Mouse (Mus musculus) macrophage (primary cell): ENCODE results near the gene Cxcr5. TPM values are rescaled to one million over a fixed set of nuclear protein-coding genes. Genes with fewer than 3 reads are reported as not detected.

ENCODE experiments used
- H3K27ac ChIP-seq: fragments of 350-480 bp; formaldehyde crosslinking; 2 replicates; pipeline ENCODE4 v1.9.0; 2021
- H3K36me3 ChIP-seq: fragments of 350-480 bp; formaldehyde crosslinking; 2 replicates; pipeline ENCODE4 v1.9.0; 2021; ENCODE audit errors: inconsistent target
- H3K4me3 ChIP-seq: fragments of 350-480 bp; formaldehyde crosslinking; 2 replicates; pipeline ENCODE4 v1.9.0; 2021; ENCODE audit errors: inconsistent target
- H3K79me2 ChIP-seq: fragments of 350-480 bp; formaldehyde crosslinking; 2 replicates; pipeline ENCODE4 v1.9.0; 2021; ENCODE audit errors: inconsistent target
- WGBS: methylation state at CpG from one replicate; pipeline ENCODE4 v1.1.7; 2026; ENCODE audit warnings: inconsistent platforms; ENCODE audit not compliant: missing documents; 5-methylcytosine and 5-hydroxymethylcytosine counted together
- polyA plus RNA-seq: library from polyadenylated mRNA; stranded (reverse); fragments of 250-400 nt; gene quantifications from 3 replicates; pipeline ENCODE4 v1.2.4, GENCODE M21; 2018; ENCODE audit warnings: inconsistent platforms
- total RNA-seq, 78 experiments: library from RNA; depleted of rRNA; stranded (reverse); fragments of 250-400 nt; gene quantifications; 1 replicate in 9 of 78; 2 replicates in 24 of 78; 3 replicates in 43 of 78; 4 replicates in 2 of 78; pipeline ENCODE4 v1.2.4; 2018; ENCODE audit warnings: inconsistent platforms in 56 of 78

Gene Cxcr5
- total RNA-seq (2018; cell fraction: chromatin; rRNA removed) = not detected
- under 1 TPM in 13 of 26 experiments, not detected in 13; 0.03 to 0.39 (median 0.07) TPM for total RNA-seq (2018; cell fraction: cytosol; rRNA removed)
- total RNA-seq (2018; cell fraction: nucleus; rRNA removed) = under 1 TPM in 3 of 26 experiments, not detected in 23; 0.17 to 0.29 (median 0.21) TPM
- polyA plus RNA-seq = 0.09 TPM in 1 of 3 replicates, not detected in the others

DNA sequence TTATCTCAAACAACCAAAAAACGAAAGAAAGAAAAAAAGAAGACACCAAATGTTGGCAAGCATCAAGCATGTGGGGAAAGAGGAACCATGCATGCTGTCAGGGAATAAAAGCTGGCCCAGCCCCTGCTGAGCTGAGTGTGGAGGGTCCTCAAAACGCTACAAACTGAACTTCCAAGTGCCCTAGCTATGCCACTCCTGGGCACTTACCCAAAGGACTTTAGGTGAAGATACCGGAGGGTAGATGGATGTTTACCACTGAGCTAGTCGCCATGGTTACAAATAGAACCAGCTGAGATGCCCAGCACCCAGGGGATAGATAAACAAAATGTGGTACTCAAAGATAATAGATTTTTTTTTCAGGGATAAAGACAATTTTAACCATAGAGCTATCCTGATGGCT is at the start of gene Cxcr5:
TSS of gene Cxcr5 (minus strand) at position 281 of the 400 bp plus-strand sequence.
- no peak within 1 kb of the TSS for H3K4me3 ChIP-seq
- H3K79me2 ChIP-seq = no peaks in the 10 kb centered on the region
- WGBS = 75% methylated on average over 3 of the region's 4 CpGs
- no peak within 1 kb of the TSS for H3K27ac ChIP-seq
- H3K36me3 ChIP-seq = no peaks in the 10 kb centered on the region

DNA sequence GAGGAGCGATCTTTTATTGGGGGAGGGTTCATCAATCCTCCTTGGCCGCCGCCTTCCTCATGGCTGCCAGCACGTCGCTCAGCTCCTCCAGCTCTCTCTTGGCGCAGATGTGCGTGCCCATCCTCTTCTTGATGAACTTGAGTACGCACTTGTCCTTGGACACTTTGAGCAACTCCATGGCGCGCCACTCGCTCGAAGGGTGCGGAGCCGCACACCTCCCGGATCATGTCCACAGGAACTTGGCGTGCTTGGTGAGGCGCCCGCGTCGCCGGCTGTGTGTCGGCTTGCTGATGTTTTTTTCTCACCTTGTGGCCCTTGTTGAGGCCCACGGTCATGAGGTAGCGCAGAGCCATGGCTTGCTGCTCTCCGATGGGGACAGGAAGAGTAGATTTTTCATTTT is 48.7 kb upstream of the Cxcr5 start:
- WGBS = 92% methylated on average over 12 of the region's 25 CpGs
- Histone ChIP-seq H3K79me2 (peaks cover 100% of the 10 kb centered on the region), H3K27ac (no peak overlapping the region), H3K36me3 (peaks cover 53% of the 10 kb centered on the region), H3K4me3 (no peak overlapping the region)

DNA sequence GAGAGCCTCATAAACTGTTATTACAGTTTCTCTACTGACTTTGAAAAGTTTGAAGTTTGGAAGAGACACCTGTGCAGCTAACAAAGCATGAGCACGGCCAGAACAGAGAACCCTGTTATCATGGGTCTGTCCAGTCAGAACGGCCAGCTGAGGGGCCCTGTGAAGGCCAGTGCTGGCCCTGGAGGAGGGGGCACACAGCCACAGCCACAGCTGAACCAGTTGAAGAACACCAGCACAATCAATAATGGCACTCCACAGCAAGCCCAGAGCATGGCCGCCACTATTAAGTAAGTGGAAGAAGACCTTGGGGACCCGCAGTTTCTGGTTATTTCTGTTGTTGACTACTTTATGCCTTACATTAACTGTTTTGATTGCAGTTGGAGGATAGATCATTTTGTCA is 45.6 kb upstream of the Cxcr5 start:
- Histone ChIP-seq H3K79me2 (peaks cover 96% of the 10 kb centered on the region), H3K36me3 (peaks cover 24% of the 10 kb centered on the region), H3K27ac (no peak overlapping the region), H3K4me3 (no peak overlapping the region)
- 73% methylated on average over 4 of the region's 4 CpGs for WGBS

DNA sequence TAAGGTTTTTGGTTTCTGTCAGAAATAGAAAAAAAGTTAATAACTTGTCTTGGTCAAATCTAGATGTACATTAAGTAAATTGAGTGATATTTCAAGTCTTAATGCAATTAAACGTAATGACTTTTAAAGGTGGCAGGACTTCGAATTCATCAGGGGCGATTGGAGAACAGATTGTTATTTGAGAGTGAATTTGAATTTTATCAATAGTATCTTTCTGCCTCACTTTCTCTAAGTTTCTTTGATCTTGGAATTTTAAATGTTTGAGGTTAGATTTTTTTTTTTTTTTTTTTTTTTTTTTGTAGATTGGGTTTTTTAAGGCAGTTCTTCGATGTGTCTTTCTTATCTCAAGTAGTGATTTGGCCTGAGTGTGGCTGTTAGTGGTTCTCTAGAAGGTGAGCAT is 45.0 kb upstream of the Cxcr5 start:
- 34% methylated on average over 3 of the region's 4 CpGs for WGBS
- Histone ChIP-seq H3K27ac (no peak overlapping the region), H3K79me2 (peaks cover 96% of the 10 kb centered on the region), H3K36me3 (peaks cover 19% of the 10 kb centered on the region), H3K4me3 (peak overlapping the region; percentile 92; the same call in 1 of the 2 replicates)

DNA sequence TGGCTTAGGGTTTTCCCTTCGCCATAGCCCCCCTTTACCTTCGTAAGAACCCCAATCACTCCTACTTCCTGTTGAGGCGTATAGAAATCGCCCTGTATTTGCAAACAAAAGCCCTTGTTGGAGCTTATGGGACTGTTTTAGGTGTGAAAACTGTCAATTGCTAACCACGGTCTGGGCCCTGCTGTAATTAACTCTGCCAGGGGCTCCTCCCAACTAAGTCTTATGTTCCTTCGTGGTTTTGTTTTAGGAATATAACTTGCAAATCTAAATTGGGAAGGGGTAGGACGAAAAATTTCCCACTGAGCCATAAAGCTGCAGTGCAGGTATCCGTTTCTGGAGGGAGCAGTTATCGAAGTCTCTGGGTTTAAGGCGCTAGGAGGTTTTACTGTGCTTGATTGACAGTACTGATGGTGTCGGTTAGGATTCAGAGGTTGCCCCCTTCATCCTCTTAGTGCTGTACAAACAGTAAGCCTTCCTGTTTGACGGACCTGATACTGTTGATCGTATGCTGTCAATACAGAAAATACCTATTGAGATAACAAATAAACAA is 44.0 kb upstream of the Cxcr5 start:
- peak overlapping the region; percentile 85 for H3K27ac ChIP-seq
- H3K4me3 ChIP-seq = peak overlapping the region; percentile 92
- H3K79me2 ChIP-seq = peaks cover 87% of the 10 kb centered on the region
- peaks cover 13% of the 10 kb centered on the region for H3K36me3 ChIP-seq
- 0% methylated on average over 13 of the region's 13 CpGs for WGBS

DNA sequence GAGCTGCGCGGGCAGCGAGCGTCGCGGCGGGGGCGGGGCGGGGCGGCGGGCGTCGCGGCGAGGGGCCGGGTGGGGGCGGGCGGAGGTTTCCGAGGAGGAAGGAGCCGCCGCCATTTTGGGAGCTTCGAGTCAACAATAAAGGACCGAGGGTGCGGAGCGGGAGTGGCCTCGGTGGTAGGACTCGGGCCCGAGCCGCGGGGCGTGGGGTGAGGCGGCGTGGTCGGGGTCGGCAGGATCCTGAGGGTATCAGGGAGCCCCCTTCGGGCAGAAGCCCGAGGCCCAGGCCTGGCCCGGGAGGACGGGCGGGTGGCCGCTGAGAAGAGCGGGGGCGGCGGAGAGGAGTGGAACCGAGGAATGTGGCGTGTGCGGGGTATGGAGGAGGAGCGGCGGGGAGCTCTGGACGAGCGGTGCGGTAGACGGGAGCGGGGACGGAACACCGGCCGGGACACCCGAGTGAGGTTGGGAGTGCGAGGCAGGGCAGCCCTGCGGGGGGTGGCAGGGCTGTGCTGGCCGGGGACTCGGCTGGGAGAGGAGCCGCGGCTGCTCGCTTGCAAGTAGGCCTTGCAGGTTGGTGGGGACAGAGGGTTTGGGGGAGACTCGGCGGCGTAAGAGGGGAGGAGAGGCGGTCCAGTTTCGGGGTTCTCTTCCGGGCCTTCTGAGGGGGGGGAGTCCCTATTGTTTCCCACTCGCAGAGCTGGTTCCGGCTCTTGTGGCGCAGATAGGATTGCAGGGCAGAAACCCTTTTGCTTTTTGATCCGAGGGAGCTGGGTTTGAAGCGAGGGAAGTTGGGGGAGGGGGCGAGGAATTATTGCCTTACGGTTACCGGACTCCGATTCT is 43.3 kb upstream of the Cxcr5 start, which contains the start of gene Ddx6:
TSS of gene Ddx6 (plus strand) at position 114 of the 837 bp plus-strand sequence.
- Histone ChIP-seq H3K79me2 (peaks cover 80% of the 10 kb centered on the region), H3K36me3 (peaks cover 6% of the 10 kb centered on the region), H3K4me3 (peak within 1 kb of the TSS; percentile 92), H3K27ac (peak within 1 kb of the TSS; percentile 88)
- under 1% methylated on average over 80 of the region's 80 CpGs for WGBS

DNA sequence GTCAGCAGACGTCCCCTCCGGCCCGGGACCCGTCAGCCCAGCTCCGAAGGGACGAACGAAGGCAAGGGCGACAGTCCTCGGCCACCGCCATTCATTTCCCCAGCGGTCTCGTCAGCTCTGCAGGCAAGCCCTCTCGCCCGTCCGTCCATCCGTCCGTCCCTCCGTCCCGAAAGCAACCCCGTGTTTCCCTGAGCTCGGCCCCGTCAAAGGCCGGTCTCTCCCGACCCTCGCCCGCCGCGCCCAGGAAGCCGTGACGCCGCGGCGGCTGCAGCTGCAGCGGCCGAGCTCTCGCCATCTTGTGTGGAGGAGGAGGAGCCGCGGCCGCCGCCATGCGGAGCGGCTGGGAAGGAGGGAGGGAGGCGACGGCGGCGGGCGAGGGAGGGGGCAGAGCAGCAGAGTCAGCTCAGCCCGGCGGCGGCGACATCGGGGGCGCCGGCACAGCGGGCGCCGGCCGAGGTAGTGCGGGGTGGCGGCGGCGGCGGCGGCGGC is 42.7 kb upstream of the Cxcr5 start:
- Histone ChIP-seq H3K36me3 (no peaks in the 10 kb centered on the region; the same call in 1 of the 2 replicates), H3K4me3 (peak overlapping the region; percentile 64), H3K27ac (peak overlapping the region; percentile 88), H3K79me2 (peaks cover 74% of the 10 kb centered on the region)
- 1% methylated on average over 54 of the region's 65 CpGs for WGBS

DNA sequence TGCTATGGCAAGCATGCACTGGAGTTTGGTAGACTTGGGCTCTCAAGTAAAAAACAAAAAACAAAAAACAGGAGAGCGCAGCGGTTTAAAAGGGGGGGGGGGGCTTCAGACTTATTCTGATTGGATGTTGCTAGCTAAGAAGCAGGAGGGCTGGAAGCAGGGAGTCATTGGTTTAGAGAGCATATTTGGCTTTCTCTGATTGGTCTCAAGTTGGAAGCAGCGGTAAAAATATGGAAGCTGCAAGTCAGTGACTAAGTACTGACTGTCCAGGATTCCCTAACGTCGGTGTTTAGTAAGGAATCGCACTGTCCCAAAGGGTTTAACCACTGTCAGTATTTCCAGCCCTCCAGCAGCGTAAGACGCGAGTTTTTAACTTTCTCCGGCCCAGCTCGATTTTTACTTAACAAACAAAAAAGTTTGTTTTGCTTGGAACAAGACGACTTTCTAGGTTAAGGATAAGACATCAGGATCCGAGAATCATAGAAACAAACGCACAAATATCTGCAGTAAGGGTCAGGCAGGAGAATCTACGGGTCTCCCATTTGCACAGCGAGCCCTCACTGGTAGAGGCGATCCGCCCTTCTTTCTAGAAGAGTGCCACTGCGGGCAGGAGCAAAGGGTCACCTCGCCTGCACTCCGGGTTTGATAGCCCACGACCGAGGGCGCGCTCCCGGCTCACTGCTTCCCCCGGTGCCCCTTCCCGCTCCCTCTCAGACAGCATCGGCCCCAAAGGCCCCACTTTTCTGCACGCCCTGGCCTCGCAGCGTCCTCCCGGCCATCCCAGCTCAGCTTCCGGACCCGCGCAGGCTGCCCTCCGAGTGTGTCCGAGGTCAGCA is 42.0 kb upstream of the Cxcr5 start:
- WGBS = under 1% methylated on average over 38 of the region's 38 CpGs

DNA sequence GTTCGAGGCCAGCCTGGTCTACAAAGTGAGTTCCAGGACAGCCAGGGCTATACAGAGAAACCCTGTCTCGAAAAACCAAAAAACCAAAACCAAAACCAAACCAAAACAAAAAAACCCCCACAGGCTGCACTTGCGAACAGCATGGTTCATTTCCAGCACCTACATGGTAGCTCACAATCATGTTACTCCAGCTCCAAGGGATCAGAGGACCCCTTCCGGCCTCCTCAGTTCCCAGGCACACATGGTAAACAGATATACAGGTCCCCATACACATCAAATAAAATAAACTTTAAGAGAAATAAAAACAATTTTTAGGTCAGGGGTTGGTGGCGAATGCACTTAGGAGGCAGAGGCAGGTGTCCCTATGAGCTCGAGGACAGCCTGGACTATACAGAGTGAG is 41.1 kb upstream of the Cxcr5 start:
- H3K27ac ChIP-seq = peak overlapping the region; percentile 88
- no peaks in the 10 kb centered on the region; the same call in 1 of the 2 replicates for H3K36me3 ChIP-seq
- 38% methylated on average over 5 of the region's 6 CpGs for WGBS
- H3K79me2 ChIP-seq = peaks cover 58% of the 10 kb centered on the region
- peak overlapping the region; percentile 64 for H3K4me3 ChIP-seq

More for the DNA sequence above, 42.0 kb upstream of the Cxcr5 start:
- no peaks in the 10 kb centered on the region; the same call in 1 of the 2 replicates for H3K36me3 ChIP-seq
- peak overlapping the region; percentile 64 for H3K4me3 ChIP-seq
- peak overlapping the region; percentile 88 for H3K27ac ChIP-seq
- peaks cover 67% of the 10 kb centered on the region for H3K79me2 ChIP-seq

DNA sequence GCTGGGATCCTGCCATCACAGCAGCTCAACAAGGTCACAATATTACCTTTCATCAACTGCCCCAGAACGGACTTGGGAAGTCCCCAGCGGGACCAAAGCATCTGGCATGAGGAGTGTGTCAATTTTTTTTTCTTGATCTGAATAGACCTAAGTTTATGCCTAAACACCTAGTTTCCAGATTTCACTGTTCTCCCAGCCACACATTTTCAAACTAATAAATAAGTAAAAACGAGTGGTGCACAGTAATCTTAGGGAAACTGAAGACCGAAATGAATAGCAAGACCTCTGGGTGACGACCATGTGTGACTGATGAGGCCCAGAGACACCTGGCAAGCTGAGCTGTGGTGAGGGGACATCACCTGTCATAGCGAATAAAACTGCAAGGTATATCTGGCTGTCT is 39.1 kb upstream of the Cxcr5 start:
- Histone ChIP-seq H3K36me3 (no peaks in the 10 kb centered on the region), H3K4me3 (no peak overlapping the region), H3K79me2 (peaks cover 38% of the 10 kb centered on the region), H3K27ac (no peak overlapping the region)
- 92% methylated on average over 4 of the region's 6 CpGs for WGBS

DNA sequence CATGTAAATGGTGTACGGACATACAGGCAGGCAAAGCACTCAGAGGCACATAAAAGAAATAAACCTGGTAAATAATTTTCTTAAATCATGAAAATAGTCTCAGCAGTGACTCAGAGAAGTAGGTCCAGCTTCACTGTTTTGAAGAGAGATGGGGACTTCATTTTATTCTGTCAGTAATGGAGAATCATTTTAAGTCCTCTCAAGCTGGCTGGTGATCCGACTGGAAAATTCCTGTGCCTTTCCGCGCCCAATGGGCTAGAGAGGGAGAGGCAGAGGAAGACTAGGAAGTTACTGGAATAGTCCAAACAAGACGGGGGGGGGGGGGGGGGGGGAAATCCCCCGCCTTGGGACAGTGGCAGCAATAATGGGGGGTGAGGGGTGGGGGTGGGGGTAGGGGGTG is 37.9 kb upstream of the Cxcr5 start:
- Histone ChIP-seq H3K27ac (no peak overlapping the region), H3K79me2 (peaks cover 28% of the 10 kb centered on the region), H3K36me3 (no peaks in the 10 kb centered on the region), H3K4me3 (no peak overlapping the region)
- 92% methylated on average over 2 of the region's 6 CpGs for WGBS

DNA sequence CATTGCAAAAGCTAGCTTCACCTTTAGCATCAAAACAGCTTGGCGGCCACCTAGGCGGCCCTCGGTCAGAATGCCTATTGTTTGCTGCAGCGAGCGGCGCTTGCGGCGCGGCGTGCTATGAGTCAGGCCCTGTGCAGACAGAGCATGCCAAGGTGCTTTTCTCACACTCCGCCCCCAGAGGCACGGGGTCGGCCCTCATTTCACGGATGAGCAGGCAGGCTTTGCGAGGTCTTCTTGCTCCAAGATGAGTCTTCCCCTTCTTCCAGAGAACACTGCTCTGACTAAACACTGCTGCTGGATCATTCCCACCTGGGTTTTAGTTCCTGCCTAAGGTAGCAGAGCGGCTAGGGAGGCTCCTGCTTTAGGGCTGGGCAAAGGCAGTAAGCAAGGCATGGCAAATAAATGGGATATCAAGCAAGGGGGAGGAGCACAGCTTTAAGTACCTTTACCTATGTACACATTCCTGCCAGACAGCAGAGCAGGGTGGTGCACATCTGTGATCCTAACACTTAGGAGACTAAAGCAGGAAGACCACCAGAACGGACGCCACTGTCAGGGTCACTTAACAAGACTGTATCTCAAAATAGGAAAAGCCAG is 37.3 kb upstream of the Cxcr5 start:
- H3K79me2 ChIP-seq = peaks cover 25% of the 10 kb centered on the region
- no peak overlapping the region for H3K27ac ChIP-seq
- no peak overlapping the region for H3K4me3 ChIP-seq
- WGBS = 71% methylated on average over 18 of the region's 18 CpGs
- no peaks in the 10 kb centered on the region for H3K36me3 ChIP-seq

DNA sequence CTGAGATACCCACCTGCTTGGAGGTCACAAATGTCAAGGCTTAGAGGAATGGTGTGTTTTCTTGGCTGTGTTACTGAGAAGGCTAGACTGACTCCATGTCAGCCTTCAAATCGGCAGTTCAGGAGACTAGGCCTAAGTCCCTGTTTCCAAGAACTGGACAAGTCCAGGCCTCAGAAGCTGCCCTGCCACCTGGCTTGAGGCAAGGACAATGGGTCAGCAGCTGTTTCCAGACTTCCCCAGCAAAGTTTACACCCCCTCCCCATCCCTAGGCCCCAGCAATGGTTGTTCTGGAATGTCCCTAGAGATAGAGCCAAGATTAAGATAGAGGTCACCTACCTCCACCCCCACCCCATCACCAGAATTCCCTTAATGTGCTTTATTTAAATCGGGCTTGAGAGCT is 36.1 kb upstream of the Cxcr5 start:
- Histone ChIP-seq H3K79me2 (peaks cover 12% of the 10 kb centered on the region), H3K4me3 (no peak overlapping the region), H3K27ac (no peak overlapping the region), H3K36me3 (no peaks in the 10 kb centered on the region)
- 92% methylated on average over 2 of the region's 2 CpGs for WGBS

DNA sequence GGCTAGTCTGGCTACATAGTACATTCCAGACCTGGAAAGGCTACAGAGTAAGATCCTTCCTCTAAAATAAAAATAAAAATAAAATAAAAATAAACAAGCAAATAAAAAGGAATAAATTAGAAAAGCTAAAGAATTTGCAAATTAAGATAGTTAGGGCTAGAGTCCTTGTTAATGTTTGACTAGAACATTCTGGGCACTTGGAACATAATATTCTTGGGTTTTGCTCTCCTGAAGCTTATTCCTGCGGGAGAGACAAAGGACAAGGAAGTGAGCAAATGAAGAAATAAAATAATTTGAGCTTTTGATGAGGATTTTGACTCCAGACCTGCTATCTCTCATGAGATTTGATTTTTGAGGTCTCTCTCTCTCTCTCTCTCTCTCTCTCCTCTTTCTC is 33.9 kb upstream of the Cxcr5 start:
- H3K79me2 ChIP-seq = no peaks in the 10 kb centered on the region
- H3K4me3 ChIP-seq = no peak overlapping the region
- no peak overlapping the region for H3K27ac ChIP-seq
- 100% methylated on average over 1 of the region's 1 CpGs for WGBS
- no peaks in the 10 kb centered on the region for H3K36me3 ChIP-seq
